Mouse (Mus musculus) brown adipose tissue, adult 24 weeks (tissue): Measurements from ENCODE around the gene Prss21. TPM values are rescaled to one million over a fixed set of nuclear protein-coding genes. Genes with fewer than 3 reads are reported as not detected.
A peak's percentile ranks its signal among the peaks of the same experiment; 100 is the strongest.

Source experiments
- H3K27ac ChIP-seq: fragments of 200-500 bp; replicated peaks from 2 replicates; pipeline ENCODE4 v1.5.1; 2012; ENCODE audit warnings: low read depth, mild to moderate bottlenecking, low read length
- H3K4me1 ChIP-seq: fragments of 200-500 bp; 2 replicates; pipeline ENCODE4 v1.6.1; 2012; ENCODE audit warnings: low read length, mixed read lengths; ENCODE audit not compliant: control insufficient read depth, insufficient read depth, insufficient read length
- H3K4me3 ChIP-seq: fragments of 200-500 bp; 2 replicates; pipeline ENCODE4 v1.5.1; 2012; ENCODE audit warnings: low read depth, mild to moderate bottlenecking, low read length, moderate library complexity; ENCODE audit not compliant: insufficient read depth
- polyA plus RNA-seq: library from polyadenylated mRNA; stranded (reverse); fragments of >200 nt; gene quantifications from 2 replicates; pipeline ENCODE4 v1.2.4, GENCODE M21; 2012; ENCODE audit not compliant: missing spikeins, insufficient read depth, insufficient read length

Prss21 gene
- not detected in 2 replicates for polyA plus RNA-seq

DNA sequence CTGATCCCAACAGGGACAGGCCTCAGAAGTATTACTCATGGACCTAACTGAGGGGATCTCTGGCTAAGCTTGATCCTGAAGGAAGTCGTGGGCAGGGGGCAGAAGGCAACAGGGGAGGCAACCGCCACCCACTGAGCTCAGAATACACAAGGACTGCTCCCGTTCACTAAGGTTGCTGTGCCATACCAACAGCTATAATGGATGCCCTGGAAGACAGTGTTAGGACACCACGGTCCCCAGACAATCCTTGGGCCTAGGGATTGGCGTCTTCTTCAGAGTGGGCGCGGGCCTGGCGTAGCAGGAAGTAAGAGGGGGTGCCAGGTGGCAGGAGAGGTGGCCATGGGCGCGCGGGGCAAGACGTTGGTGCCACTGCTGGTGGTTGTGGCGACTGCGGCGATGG lies at the start of gene Prss21:
TSS of gene Prss21 (plus strand) at position 301 of the 400 bp plus-strand sequence.
- no peaks in the 10 kb centered on the region for H3K4me1 ChIP-seq
- H3K4me3 ChIP-seq: no peak within 1 kb of the TSS
- H3K27ac ChIP-seq: no peak within 1 kb of the TSS

DNA sequence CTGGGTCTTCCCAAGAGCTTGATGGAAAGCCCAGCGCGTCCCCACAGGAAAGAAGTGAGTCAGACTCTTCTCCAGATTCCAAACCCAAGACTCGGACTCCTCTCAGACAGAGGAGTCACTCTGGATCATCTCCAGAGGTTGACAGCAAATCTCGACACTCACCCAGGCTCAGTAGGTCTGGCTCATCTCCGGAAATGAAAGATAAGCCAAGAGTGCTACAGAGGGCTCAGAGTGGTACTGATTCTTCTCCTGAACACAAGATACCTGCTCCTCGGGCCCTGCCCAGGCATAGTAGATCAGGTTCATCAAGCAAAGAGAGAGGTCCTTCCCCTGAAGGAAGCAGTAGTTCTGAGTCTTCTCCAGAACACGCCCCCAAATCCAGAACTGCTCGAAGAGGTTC lies 49.3 kb upstream of the Prss21 start:
- no peak overlapping the region for H3K4me3 ChIP-seq
- no peak overlapping the region for H3K27ac ChIP-seq
- H3K4me1 ChIP-seq: no peaks in the 10 kb centered on the region

DNA sequence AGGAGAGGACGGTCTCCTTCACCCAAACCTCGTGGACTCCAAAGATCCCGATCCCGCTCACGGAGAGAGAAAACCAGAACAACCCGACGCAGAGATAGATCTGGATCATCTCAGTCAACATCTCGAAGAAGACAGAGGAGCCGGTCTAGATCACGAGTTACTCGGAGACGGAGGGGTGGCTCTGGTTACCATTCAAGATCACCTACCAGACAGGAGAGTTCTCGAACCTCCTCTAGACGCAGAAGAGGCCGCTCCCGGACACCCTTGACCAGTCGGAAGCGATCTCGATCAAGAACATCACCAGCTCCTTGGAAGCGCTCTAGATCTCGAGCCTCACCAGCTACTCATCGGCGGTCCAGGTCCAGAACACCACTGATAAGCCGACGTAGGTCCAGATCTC lies 48.6 kb upstream of the Prss21 start:
- Histone ChIP-seq H3K4me3 (no peak overlapping the region), H3K4me1 (no peaks in the 10 kb centered on the region), H3K27ac (no peak overlapping the region)

DNA sequence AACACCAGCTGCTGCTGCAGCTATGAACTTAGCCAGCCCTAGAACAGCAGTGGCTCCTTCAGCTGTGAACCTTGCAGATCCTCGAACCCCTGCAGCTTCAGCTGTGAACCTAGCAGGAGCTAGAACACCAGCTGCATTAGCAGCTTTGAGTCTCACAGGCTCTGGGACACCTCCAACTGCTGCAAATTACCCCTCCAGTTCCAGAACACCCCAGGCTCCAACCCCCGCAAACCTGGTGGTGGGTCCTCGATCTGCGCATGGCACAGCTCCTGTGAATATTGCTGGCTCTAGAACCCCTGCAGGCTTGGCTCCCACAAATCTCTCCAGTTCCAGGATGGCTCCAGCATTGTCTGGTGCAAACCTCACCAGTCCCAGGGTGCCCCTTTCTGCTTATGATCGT lies 47.1 kb upstream of the Prss21 start:
- Histone ChIP-seq H3K27ac (no peak overlapping the region), H3K4me3 (no peak overlapping the region), H3K4me1 (no peaks in the 10 kb centered on the region)

DNA sequence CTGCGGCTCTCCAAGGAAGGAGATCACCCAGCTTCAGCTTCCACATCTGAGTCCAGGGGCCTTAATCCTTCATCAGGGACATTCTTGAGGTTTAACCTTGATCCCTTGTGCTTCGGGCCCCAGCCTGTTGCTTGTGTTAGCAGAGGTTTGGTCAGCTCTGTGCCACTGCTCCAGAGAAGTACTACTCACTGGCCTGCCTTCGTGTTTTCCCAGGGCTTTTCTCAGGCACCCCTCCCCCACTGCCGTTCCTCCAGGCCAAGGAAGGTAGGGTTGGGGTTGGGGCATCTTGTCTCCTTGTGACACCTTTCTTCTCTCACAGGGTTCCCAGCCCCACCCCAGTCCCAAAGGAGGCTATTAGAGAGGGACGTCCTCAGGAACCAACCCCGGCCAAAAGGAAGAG lies 45.8 kb upstream of the Prss21 start:
- no peak overlapping the region for H3K27ac ChIP-seq
- no peaks in the 10 kb centered on the region for H3K4me1 ChIP-seq
- no peak overlapping the region for H3K4me3 ChIP-seq

DNA sequence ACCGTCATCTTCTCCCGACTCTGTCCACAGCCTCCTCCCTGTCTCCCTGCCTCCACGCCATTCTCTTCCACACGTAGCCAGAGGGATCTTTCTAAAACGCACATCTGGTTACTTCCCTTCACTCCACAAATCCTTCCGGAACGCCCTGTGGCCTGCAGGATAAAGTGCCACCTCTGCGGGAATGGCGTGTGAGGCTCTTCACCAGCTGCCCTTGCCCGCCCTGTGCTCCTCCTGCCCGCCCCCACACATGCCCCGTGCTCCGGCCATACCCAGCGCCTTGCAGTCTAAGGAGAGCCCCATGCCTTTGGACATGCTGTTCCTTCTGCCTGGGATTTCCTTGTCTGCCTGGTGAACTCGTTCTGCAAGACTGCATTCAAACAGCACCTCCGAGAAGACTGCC lies 44.8 kb upstream of the Prss21 start:
- Histone ChIP-seq H3K4me3 (no peak overlapping the region), H3K27ac (no peak overlapping the region), H3K4me1 (peaks cover 4% of the 10 kb centered on the region; the same call in 1 of the 2 replicates)

DNA sequence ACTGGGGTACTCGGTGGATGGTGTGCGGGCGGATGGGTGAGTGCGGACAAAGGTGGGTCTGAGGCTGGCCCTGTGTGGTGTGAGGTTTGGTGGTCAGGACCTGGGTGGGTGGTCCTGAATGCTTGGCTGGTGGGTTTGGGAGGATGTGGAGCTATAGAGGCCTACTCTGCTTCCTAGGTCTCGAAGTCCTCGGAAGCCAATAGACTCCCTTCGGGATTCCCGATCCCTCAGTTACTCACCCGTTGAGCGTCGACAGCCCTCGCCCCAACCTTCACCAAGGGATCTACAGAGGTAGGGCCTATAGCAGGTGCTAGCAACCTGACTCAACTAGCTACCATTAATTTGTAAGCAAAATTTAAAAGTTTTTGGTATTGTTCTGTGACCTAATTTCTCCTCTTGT lies 44.2 kb upstream of the Prss21 start:
- no peak overlapping the region for H3K27ac ChIP-seq
- peaks cover 4% of the 10 kb centered on the region; the same call in 1 of the 2 replicates for H3K4me1 ChIP-seq
- no peak overlapping the region for H3K4me3 ChIP-seq

DNA sequence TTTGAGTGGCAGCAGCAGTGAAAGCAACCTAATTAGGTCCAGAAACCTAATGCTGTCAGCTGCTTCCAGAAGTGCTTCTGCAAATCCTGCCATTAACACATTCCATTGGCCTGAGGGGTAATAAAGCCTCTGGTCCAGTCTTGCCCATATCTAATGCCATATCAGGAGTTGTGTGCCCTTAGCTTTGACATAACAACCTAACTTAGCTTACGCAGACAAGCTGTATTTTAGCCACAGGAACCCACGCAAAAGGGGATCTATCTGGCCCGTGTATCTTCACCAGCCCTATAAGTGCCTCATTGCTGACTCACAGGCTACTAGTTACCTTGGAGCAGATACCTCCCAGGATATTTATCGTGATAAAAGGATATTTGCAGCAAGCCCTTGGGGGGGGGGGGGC lies 42.3 kb upstream of the Prss21 start:
- no peak overlapping the region for H3K27ac ChIP-seq

DNA sequence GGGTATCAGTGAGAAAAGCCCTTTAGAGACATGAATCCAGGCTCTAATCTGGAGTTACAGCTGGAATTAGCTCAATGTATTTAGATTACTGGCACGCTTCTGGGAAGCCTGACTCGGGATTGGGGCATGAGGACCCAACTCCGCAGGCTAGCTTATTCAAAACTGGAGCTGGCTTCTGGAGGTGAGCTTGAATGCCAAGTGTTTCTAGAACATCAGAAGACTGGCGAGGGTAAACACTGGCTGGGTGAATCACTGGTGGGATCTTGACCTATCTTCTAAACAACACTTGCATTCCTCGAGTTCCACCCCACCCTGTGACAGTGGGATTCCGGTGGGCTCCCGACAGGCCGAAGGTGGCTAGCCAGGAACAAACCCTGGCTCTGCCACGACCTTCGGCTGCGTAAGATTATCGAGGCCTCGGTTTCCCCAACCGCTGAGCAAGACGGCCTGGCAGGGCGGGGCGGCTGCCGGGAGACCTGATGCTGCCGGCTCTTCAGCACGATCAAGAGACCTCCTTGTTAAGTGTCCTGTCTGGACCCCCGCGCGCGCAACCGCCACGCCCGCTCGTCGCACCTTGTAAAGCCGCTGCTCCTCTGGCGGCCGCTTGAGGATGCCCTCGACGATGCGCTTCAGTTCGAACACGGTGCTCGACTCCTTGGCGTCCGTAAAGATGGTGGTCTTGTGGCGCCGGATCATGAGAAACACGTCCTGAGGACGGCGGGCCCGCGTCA lies 39.4 kb upstream of the Prss21 start:
- Histone ChIP-seq H3K4me3 (peak overlapping the region; percentile 97), H3K4me1 (peaks cover 4% of the 10 kb centered on the region; the same call in 1 of the 2 replicates), H3K27ac (peak overlapping the region; percentile 23; the same call in 1 of the 2 replicates)

More for the DNA sequence above, 42.3 kb upstream of the Prss21 start:
- Histone ChIP-seq H3K4me3 (no peak overlapping the region), H3K4me1 (peaks cover 4% of the 10 kb centered on the region; the same call in 1 of the 2 replicates)

DNA sequence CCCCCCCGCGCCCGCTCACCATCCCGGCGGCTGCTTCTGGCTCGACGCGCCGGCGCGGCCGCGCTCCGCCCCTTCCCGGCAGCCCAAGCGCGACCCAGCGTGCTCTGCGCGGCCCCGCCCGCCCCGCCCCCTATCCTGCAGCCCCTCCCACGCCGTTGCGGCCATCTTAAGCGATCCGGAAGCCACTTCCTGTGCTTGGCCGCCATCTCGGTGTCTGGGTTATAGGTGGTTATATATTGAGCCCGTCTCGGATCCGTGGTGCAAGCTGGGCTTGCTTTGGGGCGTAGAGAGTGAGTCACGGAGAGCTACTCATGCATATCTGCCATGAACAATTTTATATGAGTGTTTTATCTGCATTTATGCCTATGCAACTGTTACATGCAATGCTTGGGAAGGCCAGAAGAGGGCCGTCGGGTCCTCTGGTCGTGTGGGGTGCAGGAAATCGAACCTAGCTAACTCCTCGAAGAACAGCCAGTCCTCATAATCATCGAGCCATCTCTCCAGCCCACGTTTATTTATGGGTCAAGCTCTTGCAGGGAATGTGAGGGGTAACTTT lies 38.7 kb upstream of the Prss21 start, which contains the start of gene Elob:
TSS of gene Elob (minus strand) at position 73 of the 556 bp plus-strand sequence.
- peak within 1 kb of the TSS; percentile 97 for H3K4me3 ChIP-seq
- peaks cover 4% of the 10 kb centered on the region; the same call in 1 of the 2 replicates for H3K4me1 ChIP-seq
- peak within 1 kb of the TSS; percentile 99 for H3K27ac ChIP-seq

DNA sequence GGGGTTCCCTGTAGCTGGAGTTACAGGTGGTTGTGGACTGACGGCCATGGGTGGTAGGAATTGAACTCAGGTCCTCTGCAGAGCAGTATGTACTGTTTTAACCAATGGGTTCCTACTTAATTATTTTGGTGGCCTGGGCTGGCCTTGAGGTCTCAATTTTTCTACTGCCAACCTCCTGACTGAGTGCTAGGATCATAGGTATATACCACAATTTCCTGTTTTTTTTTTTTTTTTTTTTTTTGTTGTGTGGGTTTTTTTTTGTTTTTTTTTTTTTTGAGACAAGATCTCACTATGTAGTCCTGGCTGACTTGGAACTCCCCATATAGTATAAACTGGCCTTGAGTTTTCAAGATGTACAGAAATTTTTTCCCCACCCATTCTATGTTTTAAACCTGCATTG lies 36.7 kb upstream of the Prss21 start:
- Histone ChIP-seq H3K27ac (no peak overlapping the region), H3K4me3 (no peak overlapping the region), H3K4me1 (peaks cover 4% of the 10 kb centered on the region; the same call in 1 of the 2 replicates)

DNA sequence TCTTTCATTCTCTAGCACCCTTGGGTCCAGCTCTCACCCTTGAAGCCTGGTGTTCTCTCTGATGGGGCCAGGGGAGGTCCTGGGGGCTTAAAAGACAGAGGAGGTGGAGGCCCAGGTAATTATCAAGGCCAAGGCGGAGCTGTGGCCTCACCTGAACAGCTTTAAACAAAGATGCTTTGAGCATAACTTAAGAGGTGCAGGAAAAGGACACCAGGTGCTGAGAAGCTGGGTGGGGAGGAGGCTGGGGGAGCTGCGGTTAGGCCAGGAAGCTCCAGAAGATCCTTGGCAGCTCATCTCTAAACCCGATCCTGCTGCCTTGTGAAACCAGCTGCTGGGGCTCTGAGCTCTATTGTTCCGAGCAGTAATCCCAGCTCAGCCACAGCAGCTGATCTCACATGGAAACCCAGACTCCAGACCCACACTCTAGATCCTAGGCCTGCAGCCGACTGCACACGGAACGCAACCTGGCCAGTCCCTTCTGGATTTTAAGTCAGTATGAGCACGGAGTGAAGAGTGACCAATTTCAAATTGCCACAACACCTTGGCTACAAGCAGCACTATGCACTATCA lies 31.8 kb upstream of the Prss21 start, which contains the start of gene Prss33:
TSS of gene Prss33 (minus strand) at position 51 of the 570 bp plus-strand sequence.
- Histone ChIP-seq H3K4me1 (no peaks in the 10 kb centered on the region), H3K27ac (no peak within 1 kb of the TSS), H3K4me3 (no peak within 1 kb of the TSS)

DNA sequence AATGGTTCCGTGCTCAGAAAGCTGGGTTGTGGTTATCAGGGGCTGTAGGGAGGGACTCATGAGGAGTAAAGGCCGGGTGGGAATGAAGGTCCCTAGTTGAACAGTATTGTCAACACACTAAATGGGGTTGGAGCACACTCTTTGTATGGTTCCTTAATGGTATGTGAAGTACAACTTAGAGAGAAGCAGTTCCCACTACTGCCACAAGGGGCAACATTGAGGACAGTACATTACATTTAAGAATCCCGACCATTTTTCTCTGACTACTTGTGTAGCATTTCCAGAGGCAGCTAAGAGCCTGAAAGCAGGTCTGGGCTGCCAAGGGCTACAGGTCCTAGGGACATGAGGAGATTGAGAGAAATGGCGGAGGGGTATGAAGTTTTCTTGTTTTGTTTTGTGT lies 26.7 kb upstream of the Prss21 start:
- Histone ChIP-seq H3K27ac (no peak overlapping the region), H3K4me3 (no peak overlapping the region), H3K4me1 (no peaks in the 10 kb centered on the region)

DNA sequence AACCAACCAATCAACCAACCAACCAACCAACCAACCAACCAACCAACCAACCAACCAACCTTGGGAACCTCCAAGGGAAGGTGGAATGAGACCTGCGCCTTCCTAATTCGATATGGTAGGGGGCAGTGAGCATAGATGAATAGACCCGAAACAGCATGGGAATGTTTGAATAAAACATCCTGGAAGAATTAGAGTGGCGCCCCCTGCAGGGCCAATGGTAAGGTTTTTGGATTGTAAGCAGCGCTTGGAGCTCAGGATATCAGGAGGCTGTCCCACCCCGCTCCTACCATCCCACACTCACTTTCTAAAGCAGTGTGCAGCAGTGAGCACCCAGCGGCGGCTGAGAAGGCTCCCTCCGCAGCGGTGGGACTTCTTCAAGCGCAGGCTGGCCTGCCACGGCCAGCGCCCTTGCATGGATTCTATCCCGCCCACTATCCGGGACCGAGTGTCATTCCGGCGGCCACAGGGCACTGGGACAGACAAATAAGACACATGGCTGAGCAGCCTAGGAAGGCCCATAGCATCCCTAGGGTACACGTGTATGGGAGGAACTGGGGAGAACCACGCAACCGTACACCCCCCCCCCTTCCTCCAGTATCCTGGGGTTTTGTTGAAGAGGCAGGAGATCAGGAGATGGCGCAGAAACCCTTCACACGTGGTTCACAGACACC lies 24.6 kb upstream of the Prss21 start:
- no peak overlapping the region for H3K27ac ChIP-seq
- H3K4me3 ChIP-seq: no peak overlapping the region
- H3K4me1 ChIP-seq: no peaks in the 10 kb centered on the region

DNA sequence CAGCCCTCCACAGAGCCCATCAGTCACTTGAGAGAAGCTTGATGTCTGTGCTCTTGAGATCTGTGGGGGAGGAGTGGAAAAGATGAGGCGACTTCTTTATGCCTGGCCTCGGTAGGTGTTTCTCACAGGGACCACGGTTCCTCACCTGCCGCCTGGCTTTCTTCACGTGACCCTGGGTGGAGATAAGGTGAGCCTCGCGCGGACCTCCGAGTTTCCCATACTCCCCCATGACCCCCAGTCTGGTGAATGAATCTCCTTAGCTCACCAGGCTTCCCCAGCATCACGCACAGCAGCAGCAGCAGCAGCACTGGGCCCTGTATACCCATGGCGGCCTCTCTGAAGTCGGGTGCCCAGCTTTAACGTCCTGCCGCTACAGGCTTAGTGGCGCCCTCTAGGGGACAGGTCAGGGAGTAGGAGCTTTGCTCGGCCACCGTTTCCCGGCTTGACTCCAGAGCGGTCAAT lies 24.0 kb upstream of the Prss21 start, which contains the start of the genes Prss32 and Prss41:
TSS of gene Prss32 (plus strand) at position 44 of the 462 bp plus-strand sequence.
TSS of gene Prss41 (minus strand) at position 361 of the 462 bp plus-strand sequence.
- Histone ChIP-seq H3K4me3 (no peak within 1 kb of the TSS), H3K27ac (no peak within 1 kb of the TSS), H3K4me1 (no peaks in the 10 kb centered on the region)
